Mouse (Mus musculus) liver, embryonic 14.5 days (tissue): ENCODE measurements around the gene 9930111J21Rik2.
"Not testable (repeated sequence)": the region's sequence is repeated elsewhere in the genome, so short reads cannot be mapped to it uniquely, and the experiment has no call there.

Experiments
- CTCF ChIP-seq: IDR thresholded peaks from 2 replicates; pipeline ENCODE4 v1.5.1; 2016; ENCODE audit warnings: antibody characterized with exemption, low read depth, control low read depth
- EP300 ChIP-seq: IDR thresholded peaks from 2 replicates; pipeline ENCODE4 v1.6.1; 2016; ENCODE audit warnings: antibody characterized with exemption, low read depth

- TF ChIP-seq CTCF, EP300: not testable (repeated sequence)
Measured at GRCm38 (mm10) chr11:49060061-49060460, 9.0 kb upstream of the 9930111J21Rik2 start.
